Mouse (Mus musculus) C2C12 (cell line): ENCODE data around the gene Olfr523. TPM values are rescaled to one million over a fixed set of nuclear protein-coding genes. Genes with fewer than 3 reads are reported as not detected.

Source experiments
- H3K27me3 ChIP-seq: one replicate; pipeline ENCODE4 v1.6.1; 2011; ENCODE audit not compliant: control insufficient read depth, insufficient read depth, insufficient read length
- H3K36me3 ChIP-seq: one replicate; pipeline ENCODE4 v1.6.1; 2011; ENCODE audit not compliant: control insufficient read depth, insufficient read depth
- H3K4me3 ChIP-seq: one replicate; pipeline ENCODE4 v1.5.1; 2011; ENCODE audit warnings: mild to moderate bottlenecking, control low read depth; ENCODE audit not compliant: poor library complexity, insufficient read depth, severe bottlenecking
- H3K79me2 ChIP-seq: one replicate; pipeline ENCODE4 v1.6.1; 2011; ENCODE audit not compliant: control insufficient read depth, insufficient read depth
- H3K79me3 ChIP-seq: one replicate; pipeline ENCODE4 v1.6.1; 2011; ENCODE audit warnings: low read depth, control low read depth
- H3ac ChIP-seq: one replicate; pipeline ENCODE3; 2011; ENCODE audit warnings: low read depth; ENCODE audit not compliant: control insufficient read depth, insufficient read length
- CEBPB ChIP-seq: IDR thresholded peaks from one replicate; pipeline ENCODE4 v1.6.1; 2011; ENCODE audit warnings: low read depth, mild to moderate bottlenecking, control low read depth, moderate library complexity
- CTCF ChIP-seq: IDR thresholded peaks from one replicate; pipeline ENCODE4 v1.5.1; 2011; ENCODE audit not compliant: control insufficient read depth, insufficient read depth, insufficient read length
- FOSL1 ChIP-seq: IDR thresholded peaks from one replicate; pipeline ENCODE4 v1.8.0; 2011; ENCODE audit warnings: mild to moderate bottlenecking, low read length; ENCODE audit not compliant: poor library complexity, insufficient read depth, severe bottlenecking
- MAX ChIP-seq: IDR thresholded peaks from one replicate; pipeline ENCODE4 v1.6.1; 2011; ENCODE audit warnings: mild to moderate bottlenecking, control low read depth
- MYOD1 ChIP-seq: IDR thresholded peaks from one replicate; pipeline ENCODE4 v1.6.1; 2011; ENCODE audit warnings: low read depth; ENCODE audit not compliant: control insufficient read depth, insufficient read length
- MYOG ChIP-seq: IDR thresholded peaks from one replicate; pipeline ENCODE4 v1.6.1; 2011; ENCODE audit not compliant: control insufficient read depth, insufficient read length; ENCODE audit errors: extremely low read depth
- USF1 ChIP-seq: IDR thresholded peaks from one replicate; pipeline ENCODE4 v1.6.1; 2011; ENCODE audit warnings: low read depth, mild to moderate bottlenecking, control low read depth, moderate library complexity
- polyA plus RNA-seq: library from polyadenylated mRNA; unstranded; fragments of >200 nt; fragmentation: generic; extraction: Trizol; gene quantifications from one replicate; pipeline ENCODE4 v1.2.1, GENCODE M21; 2012; ENCODE audit warnings: missing spikeins

The Olfr523 gene
- polyA plus RNA-seq, 1 experiment: not detected

GRCm38 (mm10) chr7:140196002-140196401, 23.0 kb downstream of the Olfr523 start:
- no peaks in the 10 kb centered on the region for H3K27me3 ChIP-seq
- no peaks in the 10 kb centered on the region for H3K79me3 ChIP-seq

DNA sequence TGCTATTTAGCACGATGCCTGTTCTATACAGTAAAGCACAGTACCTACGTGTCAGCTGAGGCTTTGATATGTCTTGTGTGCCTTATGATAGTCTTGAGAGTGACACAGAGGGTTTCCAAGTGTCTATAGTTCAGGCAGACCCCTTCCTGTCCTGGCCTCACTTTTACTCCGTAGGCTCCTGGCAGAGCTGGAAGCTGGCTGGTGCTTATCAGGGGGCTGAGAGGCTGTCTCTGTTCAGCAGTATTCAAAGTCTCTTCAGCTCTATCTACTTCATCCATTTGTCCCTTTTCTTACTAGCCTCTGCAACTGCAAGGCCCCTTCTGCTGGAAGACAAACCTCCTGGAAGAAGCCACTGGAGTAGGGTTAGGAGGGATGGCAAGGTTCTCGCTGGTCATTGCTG, 28.1 kb downstream of the Olfr523 start:
- Histone ChIP-seq H3K27me3 (no peaks in the 10 kb centered on the region), H3K79me3 (no peaks in the 10 kb centered on the region), H3ac (no peak overlapping the region), H3K36me3 (no peaks in the 10 kb centered on the region), H3K79me2 (no peaks in the 10 kb centered on the region), H3K4me3 (no peak overlapping the region)
- no peak for TF ChIP-seq CEBPB

More at GRCm38 (mm10) chr7:140196002-140196401, 23.0 kb downstream of the Olfr523 start:
- no peaks in the 10 kb centered on the region for H3K36me3 ChIP-seq
- no peaks in the 10 kb centered on the region for H3K79me2 ChIP-seq
- TF ChIP-seq MYOG: no peak
- TF ChIP-seq FOSL1: no peak
- no peak for TF ChIP-seq MAX
- no peak for TF ChIP-seq USF1
- no peak for TF ChIP-seq CEBPB
- no peak for TF ChIP-seq CTCF
- TF ChIP-seq MYOD1: no peak
- H3ac ChIP-seq: no peak overlapping the region
- no peak overlapping the region for H3K4me3 ChIP-seq

GRCm38 (mm10) chr7:140205864-140206263, 32.8 kb downstream of the Olfr523 start, which contains the start of gene Olfr524:
TSS of gene Olfr524 (minus strand) at chr7:140205964.
- no peaks in the 10 kb centered on the region for H3K79me3 ChIP-seq
- H3K4me3 ChIP-seq: no peak within 1 kb of the TSS
- H3K79me2 ChIP-seq: no peaks in the 10 kb centered on the region
- H3K36me3 ChIP-seq: no peaks in the 10 kb centered on the region
- H3K27me3 ChIP-seq: no peaks in the 10 kb centered on the region
- TF ChIP-seq FOSL1: no peak
- no peak for TF ChIP-seq CEBPB
- TF ChIP-seq CTCF: no peak
- TF ChIP-seq USF1: no peak
- no peak for TF ChIP-seq MAX
- TF ChIP-seq MYOG: no peak
- no peak for TF ChIP-seq MYOD1
- no peak within 1 kb of the TSS for H3ac ChIP-seq

- no peak overlapping the region for H3K4me3 ChIP-seq
- no peaks in the 10 kb centered on the region for H3K79me3 ChIP-seq
- H3K79me2 ChIP-seq: no peaks in the 10 kb centered on the region
- no peaks in the 10 kb centered on the region for H3K36me3 ChIP-seq
- no peak overlapping the region for H3ac ChIP-seq
- TF ChIP-seq MYOG: no peak
- no peak for TF ChIP-seq USF1
- TF ChIP-seq MYOD1: no peak
- TF ChIP-seq MAX: no peak
- no peak for TF ChIP-seq CTCF
- no peak for TF ChIP-seq CEBPB
- no peak for TF ChIP-seq FOSL1
- H3K27me3 ChIP-seq: no peaks in the 10 kb centered on the region
Measured at GRCm38 (mm10) chr7:140206904-140207303, 33.9 kb downstream of the Olfr523 start.

DNA sequence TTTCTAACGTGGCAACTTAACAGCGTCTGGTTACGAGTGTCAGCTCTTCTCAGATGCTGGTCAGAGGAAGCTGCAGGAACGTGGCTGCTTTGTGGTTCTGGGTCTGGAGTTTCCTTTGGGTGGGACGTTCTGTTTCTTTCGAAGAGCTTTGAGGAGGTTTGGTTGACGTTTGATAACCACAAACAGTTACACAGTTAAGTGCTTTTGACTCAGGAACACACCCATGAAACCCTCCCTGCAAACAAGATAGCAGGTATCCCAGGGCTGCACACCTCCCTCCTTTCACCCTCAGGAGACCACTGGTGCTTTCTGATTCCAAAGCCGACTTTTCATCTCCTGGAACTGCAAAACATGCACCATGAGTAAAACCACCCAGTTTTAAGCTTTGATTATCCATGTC, 35.1 kb downstream of the Olfr523 start:
- no peak overlapping the region for H3K4me3 ChIP-seq
- no peak overlapping the region for H3ac ChIP-seq
- no peak for TF ChIP-seq MAX
- no peak for TF ChIP-seq FOSL1
- no peak for TF ChIP-seq CTCF
- no peak for TF ChIP-seq MYOD1
- TF ChIP-seq CEBPB: no peak
- TF ChIP-seq USF1: no peak
- TF ChIP-seq MYOG: no peak
- H3K36me3 ChIP-seq: no peaks in the 10 kb centered on the region
- no peaks in the 10 kb centered on the region for H3K27me3 ChIP-seq
- H3K79me2 ChIP-seq: no peaks in the 10 kb centered on the region
- H3K79me3 ChIP-seq: no peaks in the 10 kb centered on the region

- H3K79me2 ChIP-seq: no peaks in the 10 kb centered on the region
- H3K27me3 ChIP-seq: no peaks in the 10 kb centered on the region
- TF ChIP-seq CEBPB: no peak
- TF ChIP-seq MYOD1: no peak
- TF ChIP-seq FOSL1: no peak
- no peak for TF ChIP-seq USF1
- TF ChIP-seq MAX: no peak
- no peak for TF ChIP-seq MYOG
- TF ChIP-seq CTCF: no peak
- no peaks in the 10 kb centered on the region for H3K36me3 ChIP-seq
- no peak overlapping the region for H3ac ChIP-seq
- H3K4me3 ChIP-seq: no peak overlapping the region
- H3K79me3 ChIP-seq: no peaks in the 10 kb centered on the region
Measured at GRCm38 (mm10) chr7:140208677-140209076, 35.7 kb downstream of the Olfr523 start.
